Mouse (Mus musculus): ENCODE data around the gene Pkp4.

- no peak for TF ChIP-seq ZC3H11A (IDR thresholded peaks at IDR 0.05; ENCODE audit: borderline replicate concordance, low read depth, low read length)
- no peak for TF ChIP-seq HCFC1 (IDR thresholded peaks at IDR 0.05; ENCODE audit: borderline replicate concordance, insufficient read depth, low read length)
Observed at GRCm38 (mm10) chr2:59301671-59302070, 141.0 kb downstream of the Pkp4 start.

All from ES-E14 (cell line).